Mouse (Mus musculus): ENCODE data around the gene Acr. TPM values are rescaled to one million over a fixed set of nuclear protein-coding genes. Genes with fewer than 3 reads are reported as not detected.

The Acr gene
- total RNA-seq, 2 experiments from 2014 or later, result 0.91 to 2.3 TPM

DNA sequence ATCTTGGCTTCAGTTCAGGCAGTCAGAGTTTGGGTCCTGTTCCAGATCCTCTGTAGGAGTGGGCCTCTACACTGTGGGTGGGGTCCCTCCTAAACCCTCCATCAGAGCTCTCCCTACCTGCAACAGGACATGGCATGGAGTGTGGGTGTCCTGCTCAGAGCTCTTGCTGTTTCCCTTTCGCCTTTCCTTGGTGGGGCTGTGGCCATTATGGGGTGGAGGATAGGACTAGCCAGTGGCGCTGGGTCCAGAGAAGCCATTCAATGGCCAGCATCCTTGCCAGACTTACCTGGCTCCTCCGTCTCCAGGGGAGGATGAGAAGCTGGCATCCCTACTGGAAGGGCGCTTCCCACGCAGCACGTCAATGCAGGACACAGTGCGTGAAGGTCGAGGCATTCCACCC is 20.8 kb upstream of the Acr start:
- intact Hi-C loops (cut with DNase I), result no loop called here
- DNase-seq (ENCODE audit: low spot score in 2 of 2), result no peak

DNA sequence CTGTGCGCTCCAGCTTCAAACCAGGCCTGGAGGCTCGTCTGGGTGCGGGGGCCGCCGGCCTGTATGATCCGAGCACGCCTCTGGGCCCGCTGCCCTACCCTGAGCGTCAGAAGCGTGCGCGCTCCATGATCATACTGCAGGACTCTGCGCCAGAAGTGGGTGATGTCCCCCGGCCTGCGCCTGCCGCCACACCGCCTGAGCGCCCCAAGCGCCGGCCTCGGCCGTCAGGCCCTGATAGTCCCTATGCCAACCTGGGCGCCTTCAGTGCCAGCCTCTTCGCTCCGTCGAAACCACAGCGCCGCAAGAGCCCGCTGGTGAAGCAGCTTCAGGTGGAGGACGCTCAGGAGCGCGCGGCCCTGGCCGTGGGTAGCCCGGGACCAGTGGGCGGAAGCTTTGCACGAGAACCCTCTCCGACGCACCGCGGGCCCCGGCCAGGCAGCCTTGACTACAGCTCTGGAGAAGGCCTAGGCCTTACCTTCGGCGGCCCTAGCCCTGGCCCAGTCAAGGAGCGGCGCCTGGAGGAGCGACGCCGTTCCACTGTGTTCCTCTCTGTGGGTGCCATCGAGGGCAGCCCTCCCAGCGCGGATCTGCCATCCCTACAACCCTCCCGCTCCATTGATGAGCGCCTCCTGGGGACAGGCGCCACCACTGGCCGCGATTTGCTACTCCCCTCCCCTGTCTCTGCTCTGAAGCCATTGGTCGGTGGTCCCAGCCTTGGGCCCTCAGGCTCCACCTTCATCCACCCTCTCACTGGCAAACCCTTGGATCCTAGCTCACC is 20.1 kb upstream of the Acr start:
- intact Hi-C loops (cut with DNase I), result no loop called here
- peak in 1 of 2 experiments; percentile 50 for DNase-seq (ENCODE audit: low spot score in 2 of 2)

DNA sequence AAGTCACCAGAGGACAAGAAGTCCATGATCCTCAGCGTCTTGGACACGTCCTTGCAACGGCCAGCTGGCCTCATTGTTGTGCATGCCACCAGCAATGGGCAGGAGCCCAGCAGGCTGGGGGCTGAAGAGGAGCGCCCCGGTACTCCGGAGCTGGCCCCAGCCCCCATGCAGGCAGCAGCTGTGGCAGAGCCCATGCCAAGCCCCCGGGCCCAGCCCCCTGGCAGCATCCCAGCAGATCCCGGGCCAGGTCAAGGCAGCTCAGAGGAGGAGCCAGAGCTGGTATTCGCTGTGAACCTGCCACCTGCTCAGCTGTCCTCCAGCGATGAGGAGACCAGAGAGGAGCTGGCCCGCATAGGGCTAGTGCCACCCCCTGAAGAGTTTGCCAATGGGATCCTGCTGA is 19.3 kb upstream of the Acr start:
- intact Hi-C loops (cut with DNase I), result no loop called here
- DNase-seq (ENCODE audit: low spot score in 2 of 2), result peak in 1 of 2 experiments; percentile 49

DNA sequence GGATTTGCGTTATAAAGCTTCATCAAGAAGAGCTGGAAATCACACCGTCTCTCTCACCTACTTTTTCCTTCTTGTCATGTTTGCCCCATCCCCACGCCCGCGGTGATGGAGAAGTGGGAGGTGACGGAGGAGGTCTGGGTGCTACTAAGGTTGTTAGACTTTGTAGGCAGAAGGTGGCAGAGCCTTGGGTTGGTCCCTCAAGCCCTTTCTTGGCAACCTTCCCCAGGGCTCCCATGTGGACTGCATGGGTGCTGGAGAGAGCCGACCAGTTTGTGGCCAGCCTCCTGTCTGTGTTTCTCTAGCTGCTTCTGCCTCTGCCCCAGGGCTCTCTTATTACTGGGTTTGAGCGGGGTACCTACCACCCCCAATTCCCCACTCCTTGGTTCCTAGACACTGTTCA is 17.6 kb upstream of the Acr start:
- no peak for DNase-seq (ENCODE audit: low spot score in 2 of 2)
- intact Hi-C loops (cut with DNase I), result no loop called here

DNA sequence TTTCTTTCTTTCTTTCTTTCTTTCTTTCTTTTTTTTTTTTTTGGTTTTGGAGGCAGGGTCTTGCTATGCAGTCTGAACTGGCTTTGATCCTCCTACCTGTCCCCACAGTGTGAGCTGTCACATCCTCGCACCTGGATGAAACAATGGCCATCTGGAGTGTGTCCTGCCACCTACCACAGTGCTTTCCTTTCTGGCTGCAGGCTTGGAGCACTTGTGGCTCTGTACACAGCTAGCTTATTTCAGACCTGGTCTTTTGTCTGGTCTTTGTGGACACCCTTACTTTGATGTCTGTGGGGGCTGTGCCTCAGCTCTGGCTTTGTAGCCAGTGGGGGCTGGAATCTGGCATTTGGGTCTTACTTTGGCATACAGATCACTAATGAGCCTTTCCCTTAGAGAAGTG is 16.4 kb upstream of the Acr start:
- DNase-seq (ENCODE audit: low spot score in 2 of 2), result no peak
- intact Hi-C loops (cut with DNase I), result no loop called here

DNA sequence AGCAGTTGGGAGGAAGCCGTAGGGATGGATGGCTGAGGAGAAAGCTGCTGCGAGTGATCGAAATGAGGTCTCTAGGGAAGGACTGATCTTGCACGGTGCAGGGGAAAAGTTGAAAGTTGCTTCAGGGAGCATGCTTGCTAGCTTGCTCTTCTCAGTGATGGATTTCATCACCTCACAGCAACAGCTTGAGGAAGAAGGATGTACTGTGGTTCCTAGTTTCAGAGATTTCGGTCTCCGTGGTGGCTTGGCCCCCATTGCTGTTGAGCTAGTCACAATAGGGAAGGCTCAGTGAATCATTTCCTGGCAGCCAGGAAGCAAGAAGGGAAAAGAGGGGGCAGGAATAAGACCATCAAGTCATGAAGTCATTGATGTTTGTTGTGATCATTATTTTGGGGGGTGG is 12.5 kb upstream of the Acr start:
- DNase-seq (ENCODE audit: low spot score in 2 of 2), result no peak

DNA sequence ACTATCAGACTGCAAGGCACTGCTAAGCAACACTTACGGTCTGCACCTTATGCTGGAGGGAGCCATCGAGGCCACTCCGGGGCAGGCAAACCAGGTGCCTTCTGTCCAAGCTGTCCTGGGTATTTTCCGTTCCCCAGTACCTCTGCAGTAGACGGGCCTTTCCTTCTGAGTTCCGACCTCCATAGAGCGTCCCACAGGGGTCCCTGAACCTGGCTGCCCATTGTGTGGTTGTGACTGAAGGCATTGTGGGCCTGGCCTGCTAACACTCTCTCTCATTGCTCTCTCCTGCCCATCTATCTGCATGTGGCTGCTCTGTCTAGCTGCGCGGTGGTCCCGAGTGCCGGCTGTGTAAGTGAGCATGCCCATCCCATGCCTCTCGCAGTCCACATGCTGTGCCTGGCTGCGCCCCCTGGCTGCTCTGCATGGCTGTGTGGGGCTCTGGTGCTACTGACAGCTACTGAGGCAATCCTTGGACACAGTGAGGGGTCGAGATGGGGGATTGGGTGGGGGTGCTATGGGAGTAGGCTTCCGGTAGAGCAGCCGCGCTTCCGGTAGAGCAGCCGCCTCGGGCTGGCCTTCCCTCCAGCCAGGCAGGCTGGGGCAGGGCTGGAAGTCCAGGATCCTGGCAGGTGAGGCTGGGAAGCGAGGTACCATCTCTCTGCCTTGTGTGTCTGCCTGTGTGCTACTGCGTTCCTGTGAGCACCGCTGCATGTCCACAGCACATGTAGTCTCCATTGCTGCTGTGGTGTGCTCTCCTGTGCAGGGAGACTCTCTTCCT is 11.5 kb upstream of the Acr start:
- intact Hi-C loops (cut with DNase I), result loop anchor here (2.0 kb wide), 1 partner anchor 56 kb away; no protein-coding TSS in a partner anchor
- no peak for DNase-seq (ENCODE audit: low spot score in 2 of 2)

More for the DNA sequence above, 12.5 kb upstream of the Acr start:
- intact Hi-C loops (cut with DNase I), result no loop called here

DNA sequence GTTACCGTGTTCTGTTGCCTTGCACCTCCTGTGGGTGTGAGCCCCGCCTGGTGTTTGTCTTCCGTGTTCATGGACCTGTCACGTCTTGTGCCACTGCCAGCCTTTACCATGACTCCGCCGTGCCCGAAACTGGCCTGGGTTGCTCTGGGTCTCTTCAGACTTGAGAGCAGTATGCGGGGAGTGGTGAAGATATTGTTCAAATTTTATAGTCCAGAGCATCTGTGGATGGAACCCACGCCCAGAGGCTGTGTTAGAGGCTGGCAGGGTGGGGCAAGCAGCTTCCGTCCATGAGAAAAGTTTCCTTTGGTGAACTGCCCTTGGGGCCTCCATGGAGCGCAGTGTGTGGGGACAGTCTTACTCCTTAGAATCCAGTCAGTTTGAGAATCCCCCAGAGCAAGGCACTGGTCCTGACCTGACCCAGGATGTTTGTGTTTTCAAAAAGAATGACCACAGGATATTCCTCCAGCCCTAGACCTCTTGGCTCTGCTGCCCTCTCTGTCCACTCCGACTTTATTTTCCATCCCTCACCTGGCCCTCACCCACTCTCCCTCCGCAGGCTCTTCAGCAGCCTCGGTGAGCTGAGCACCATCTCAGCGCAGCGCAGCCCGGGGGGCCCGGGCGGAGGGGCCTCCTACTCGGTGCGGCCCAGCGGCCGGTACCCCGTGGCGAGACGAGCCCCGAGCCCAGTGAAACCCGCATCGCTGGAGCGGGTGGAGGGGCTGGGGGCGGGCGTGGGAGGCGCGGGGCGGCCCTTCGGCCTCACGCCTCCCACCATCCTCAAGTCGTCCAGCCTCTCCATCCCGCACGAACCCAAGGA is 10.7 kb upstream of the Acr start:
- intact Hi-C loops (cut with DNase I), result loop anchor here (2.0 kb wide), 1 partner anchor 57 kb away; no protein-coding TSS in a partner anchor
- DNase-seq (ENCODE audit: low spot score in 2 of 2), result no peak

DNA sequence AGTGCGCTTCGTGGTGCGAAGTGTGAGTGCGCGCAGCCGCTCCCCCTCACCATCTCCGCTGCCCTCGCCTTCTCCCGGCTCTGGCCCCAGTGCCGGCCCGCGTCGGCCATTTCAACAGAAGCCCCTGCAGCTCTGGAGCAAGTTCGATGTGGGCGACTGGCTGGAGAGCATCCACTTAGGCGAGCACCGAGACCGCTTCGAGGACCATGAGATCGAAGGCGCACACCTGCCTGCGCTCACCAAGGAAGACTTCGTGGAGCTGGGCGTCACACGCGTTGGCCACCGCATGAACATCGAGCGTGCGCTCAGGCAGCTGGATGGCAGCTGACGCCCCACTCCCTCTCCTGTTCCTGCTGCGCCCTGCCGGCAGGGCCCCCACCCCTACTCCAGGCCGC is 10.1 kb upstream of the Acr start:
- intact Hi-C loops (cut with DNase I), result loop anchor here (2.0 kb wide), 1 partner anchor 57 kb away; no protein-coding TSS in a partner anchor

DNA sequence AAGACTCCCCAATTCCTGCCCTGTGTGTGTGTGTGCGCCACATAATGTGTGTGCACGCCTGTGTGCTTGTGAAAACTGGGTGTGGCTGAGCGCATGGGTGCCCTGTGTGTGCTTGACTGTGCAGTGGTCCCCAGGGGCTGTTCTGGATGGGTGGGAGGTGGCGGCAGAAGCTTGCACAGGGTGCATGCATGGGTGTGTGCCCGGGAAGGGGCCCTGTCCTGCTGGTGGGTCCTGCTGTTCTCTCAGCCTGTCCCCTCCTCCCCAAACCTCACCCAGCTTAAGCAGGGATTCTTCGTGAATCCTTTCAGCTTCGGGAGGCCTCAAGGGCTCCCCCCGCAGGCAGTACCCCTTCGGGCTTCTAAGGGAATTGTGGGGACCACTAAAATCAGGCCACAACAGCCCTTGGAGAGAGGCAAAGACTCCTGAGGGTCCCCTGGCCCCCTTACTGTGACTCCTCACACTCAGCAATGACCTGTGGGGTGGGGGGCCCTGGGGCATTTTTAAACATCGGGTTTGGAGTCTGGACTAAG is 8.9 kb upstream of the Acr start:
- no peak for DNase-seq (ENCODE audit: low spot score in 2 of 2)
- intact Hi-C loops (cut with DNase I), result no loop called here

More for the DNA sequence above, 10.1 kb upstream of the Acr start:
- no peak for DNase-seq (ENCODE audit: low spot score in 2 of 2)

DNA sequence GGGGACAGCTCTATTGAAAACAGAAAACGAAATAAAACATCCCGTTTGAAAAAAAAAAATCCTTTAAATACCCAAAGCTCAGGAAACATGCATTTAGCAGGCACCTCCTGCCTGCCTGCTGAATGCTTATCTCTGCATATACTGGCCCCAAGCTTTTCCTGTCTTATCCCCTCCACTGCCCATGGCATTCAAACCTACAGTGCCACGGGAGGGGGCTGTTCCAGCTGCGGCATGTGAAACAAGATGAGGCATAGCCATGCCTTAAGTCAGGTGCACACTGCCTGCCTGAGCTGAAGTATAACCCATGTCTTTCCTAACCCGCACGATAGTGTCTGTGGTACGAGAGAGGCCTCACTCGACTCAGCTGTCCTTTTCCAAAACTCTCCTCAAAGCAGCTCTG is 4.0 kb downstream of the Acr start:
- intact Hi-C loops (cut with DNase I), result no loop called here

DNA sequence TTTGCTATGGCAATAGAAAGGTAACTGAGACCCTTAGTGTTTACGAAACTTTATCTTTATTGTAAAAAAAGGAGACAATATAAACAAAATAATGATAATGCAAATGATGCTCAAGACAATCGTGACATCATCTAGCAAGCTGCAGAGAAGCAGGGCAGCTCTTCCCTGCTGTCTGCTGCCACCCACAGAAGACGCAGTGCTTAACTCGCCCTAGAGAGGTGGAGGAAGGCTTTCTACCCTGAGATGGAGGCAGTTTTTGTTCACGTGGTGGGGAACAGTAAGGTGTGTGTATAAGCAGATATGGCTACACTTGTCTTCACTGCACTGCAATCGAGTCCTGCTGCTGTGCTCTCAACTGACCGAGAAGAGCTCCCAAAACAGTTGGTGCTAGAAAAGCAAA is 14.4 kb downstream of the Acr start:
- intact Hi-C loops (cut with DNase I), result no loop called here
- no peak for DNase-seq (ENCODE audit: low spot score in 2 of 2)

More for the DNA sequence above, 4.0 kb downstream of the Acr start:
- no peak for DNase-seq (ENCODE audit: low spot score in 2 of 2)

DNA sequence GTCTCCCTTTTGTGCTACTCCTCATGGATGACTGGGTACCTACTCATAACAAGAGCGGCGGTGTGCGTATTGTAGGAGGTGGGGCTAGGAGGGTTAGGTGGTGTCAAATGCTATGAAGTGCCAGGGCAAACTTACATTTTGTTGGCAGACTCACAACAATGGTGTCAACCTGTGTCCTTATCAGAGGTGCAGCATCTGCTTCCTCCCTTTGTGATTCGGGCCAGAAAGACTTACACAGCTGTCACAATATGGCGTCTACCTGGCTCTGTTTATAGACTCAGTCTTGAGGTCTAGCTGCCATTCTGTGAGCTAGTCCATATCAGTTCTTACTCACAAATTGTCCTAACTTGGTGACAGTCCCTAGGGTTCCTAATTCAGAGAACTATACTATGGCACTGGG is 17.0 kb downstream of the Acr start:
- DNase-seq (ENCODE audit: low spot score in 2 of 2), result no peak
- intact Hi-C loops (cut with DNase I), result no loop called here

DNA sequence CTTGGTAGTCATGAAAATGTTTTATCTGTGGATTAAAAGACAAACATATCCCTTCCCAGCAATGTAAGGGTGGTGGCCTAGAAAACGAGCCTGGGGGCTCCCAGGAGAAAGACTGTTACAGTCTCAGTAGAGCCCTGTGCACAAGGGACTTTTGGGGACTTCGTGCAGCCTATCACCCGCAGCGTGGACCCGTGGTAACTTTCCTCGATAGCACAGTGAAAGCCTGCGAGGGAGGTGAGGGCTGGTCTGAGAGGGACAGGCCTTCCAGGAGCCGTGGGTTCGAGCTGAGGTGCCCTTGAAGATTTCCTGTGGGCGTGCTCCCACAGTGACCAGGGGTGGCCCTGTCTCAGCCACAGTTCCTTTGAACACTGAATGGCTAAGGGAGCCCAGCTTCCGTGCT is 17.5 kb downstream of the Acr start:
- no peak for DNase-seq (ENCODE audit: low spot score in 2 of 2)
- intact Hi-C loops (cut with DNase I), result no loop called here

DNA sequence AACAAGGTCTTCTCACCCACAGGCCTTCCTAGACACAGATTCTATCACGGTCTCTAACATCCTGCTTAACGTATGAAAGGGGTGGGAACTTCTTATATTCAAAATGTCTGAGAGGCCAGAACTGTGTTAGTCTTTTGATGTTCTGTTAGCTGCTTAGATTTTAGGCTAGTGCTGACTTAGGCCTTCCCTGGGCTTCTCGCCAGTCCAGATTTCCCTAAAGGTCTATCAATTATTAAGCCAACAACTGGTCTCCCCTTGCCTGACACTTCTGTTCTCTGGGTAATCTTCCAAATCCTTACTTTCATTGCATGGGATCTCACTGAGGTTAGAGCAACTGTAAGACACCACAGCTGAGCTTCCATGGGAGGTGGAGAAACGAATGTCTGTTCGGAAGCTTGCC is 21.0 kb downstream of the Acr start:
- no peak for DNase-seq (ENCODE audit: low spot score in 2 of 2)

DNA sequence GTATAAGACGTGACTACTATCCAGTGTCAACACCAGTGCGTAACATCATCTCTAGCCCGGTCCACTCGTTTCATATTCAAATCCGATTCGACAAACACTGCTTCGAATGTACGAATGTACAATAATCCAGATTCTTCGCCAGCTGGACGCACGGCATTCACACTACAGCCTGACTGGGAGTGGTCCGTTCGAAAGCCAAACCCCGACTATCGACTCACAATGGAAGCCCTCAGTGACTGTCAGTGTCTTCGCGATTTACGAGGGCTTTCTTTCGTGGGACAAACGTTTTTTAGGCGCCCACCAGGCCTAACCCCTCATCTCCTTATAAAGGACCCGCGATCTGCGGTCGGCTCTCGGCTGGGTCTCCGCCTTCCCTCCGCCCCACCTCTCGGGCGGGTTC is 23.2 kb downstream of the Acr start:
- intact Hi-C loops (cut with DNase I), result no loop called here
- DNase-seq (ENCODE audit: low spot score in 2 of 2), result no peak

More for the DNA sequence above, 21.0 kb downstream of the Acr start:
- intact Hi-C loops (cut with DNase I), result no loop called here

DNA sequence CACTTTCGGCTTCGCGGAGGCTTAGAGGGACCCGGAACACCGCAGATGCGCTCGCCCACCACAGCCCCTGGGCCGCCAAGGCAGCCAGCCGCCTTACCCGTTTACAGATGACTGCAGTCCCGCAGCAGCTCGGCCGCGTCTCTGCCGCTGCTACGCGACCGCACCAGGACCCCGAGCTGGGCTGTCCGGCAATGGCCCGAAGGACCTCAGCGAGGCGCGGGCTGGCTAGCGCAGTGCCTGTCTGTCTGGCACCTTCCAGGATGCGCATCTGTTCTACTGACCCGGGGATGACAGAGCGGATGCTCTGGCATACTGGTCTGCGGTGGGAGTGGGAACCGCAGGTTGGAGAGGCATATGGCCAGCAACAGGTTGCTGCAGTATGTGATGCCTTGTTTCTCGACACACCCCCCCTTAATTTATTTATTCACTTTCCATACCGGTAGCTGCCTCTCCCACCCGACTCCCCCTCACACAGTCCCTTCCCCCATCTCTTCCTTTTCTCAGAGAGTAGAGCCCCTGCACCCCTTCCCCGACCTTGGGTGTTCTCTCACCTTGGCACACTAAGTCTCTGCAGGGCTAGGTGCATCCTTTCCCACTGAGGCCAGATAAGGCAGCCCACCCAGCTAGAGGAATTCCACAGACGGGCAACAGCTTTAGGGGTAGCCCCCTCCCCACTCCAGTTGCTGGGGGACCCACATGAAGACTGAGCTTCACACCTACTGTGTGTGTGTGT is 23.8 kb downstream of the Acr start, which contains the start of gene Rabl2:
Rabl2 (minus strand) TSS at position 201 of the 733 bp plus-strand sequence.
- intact Hi-C loops (cut with DNase I), result no loop called here
- peak; percentile 85 for DNase-seq (ENCODE audit: low spot score in 2 of 2)

DNA sequence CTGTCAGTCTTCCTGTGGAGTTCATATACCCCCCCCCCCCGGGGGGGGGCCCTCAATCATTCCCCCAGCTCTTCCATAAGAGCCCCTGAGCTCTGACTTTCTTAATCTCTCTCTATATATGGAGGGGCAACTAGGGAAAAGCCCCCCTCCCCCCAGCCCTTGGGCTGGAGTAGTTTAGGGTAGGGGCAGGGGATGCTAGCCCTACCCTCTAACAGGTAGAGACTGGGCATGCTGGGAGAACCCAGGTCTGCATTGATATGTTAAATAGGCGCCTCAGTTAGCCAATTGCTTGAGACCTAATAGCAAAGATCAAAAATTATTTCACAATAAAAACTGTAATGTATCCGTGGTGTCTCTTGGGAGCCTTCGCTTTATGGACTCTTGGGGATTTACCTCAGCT is 24.4 kb downstream of the Acr start:
- no peak for DNase-seq (ENCODE audit: low spot score in 2 of 2)
- intact Hi-C loops (cut with DNase I), result no loop called here

All from left cerebral cortex, postnatal 36 days (tissue).